Mouse (Mus musculus) ES-E14 (cell line): ENCODE measurements around the gene Pim2.

ENCODE experiments used
- CHD2 ChIP-seq: IDR thresholded peaks from 2 replicates; pipeline ENCODE4 v1.6.1; 2014; ENCODE audit warnings: mild to moderate bottlenecking, low read depth, low read length, inconsistent platforms
- MAFK ChIP-seq: IDR thresholded peaks from 2 replicates; pipeline ENCODE4 v1.6.1; 2014; ENCODE audit warnings: mild to moderate bottlenecking, low read depth, low read length, inconsistent platforms; ENCODE audit not compliant: insufficient read depth
- ZNF384 ChIP-seq: IDR thresholded peaks from 2 replicates; pipeline ENCODE4 v1.6.1; 2012; ENCODE audit warnings: low read depth, low read length, inconsistent platforms

- TF ChIP-seq CHD2 (no peak), ZNF384 (no peak), MAFK (no peak)
These were observed 23.5 kb upstream of the Pim2 start for GRCm38 (mm10) chrX:7854578-7854977.
